Mouse (Mus musculus): ENCODE results near the gene Spred3. TPM values are rescaled to one million over a fixed set of nuclear protein-coding genes. Genes with fewer than 3 reads are reported as not detected.
A peak's percentile ranks its signal among the peaks of the same experiment; 100 is the strongest.
"Not testable (repeated sequence)": the region's sequence is repeated elsewhere in the genome, so short reads cannot be mapped to it uniquely, and the experiment has no call there.

Gene Spred3
- polyA plus RNA-seq (2014; fragmentation: Nextera tagmentation; extraction: Ambion mirVana), result 2.5 and 3.5 TPM in 2 replicates

DNA sequence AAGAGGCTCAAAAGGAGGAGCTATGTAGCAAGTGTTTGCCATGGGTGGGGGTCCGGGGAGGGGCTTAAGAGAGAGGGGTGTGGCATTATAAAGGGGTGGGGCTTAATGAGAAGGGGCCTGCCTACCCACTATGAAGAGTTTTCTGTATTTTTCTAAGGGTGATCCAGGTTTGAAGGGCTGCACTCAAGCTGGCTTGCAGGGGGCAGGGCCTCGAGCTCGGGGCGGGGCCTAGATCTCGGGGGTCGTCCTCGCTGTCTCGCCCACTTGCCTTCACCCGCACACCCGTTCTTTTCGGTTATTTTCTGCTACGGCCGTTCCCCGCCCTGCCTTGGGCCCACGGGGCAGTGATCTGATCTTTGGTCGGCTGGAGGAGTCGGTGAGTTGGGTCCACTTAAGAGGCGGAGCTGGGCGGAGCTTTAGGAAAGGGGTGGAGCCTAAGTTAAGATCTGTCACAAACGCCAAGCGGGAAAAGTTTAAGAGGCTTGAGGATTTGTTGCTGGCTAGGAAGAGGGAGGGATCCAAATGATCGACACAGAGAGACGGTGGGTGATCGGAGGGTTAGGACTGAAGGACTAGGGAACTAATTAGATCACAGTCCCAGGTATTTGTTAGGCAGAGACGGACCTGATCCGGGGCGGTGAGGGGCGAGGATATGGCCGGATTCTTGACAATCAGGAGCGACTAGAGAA lies at the start of gene Spred3, which contains the start of gene Ggn:
TSS of gene Spred3 (minus strand) at position 346 of the 689 bp plus-strand sequence.
TSS of gene Ggn (plus strand) at position 145 of the 689 bp plus-strand sequence.
- Histone ChIP-seq H3K27ac (ENCODE audit: low read depth, low read length) (peak within 1 kb of the TSS; percentile 1; the same call in 1 of the 2 replicates), H3K36me3 (ENCODE audit: control insufficient read depth, insufficient read depth, low read length) (peaks cover 13% of the 10 kb centered on the region), H3K9ac (ENCODE audit: low read depth, low read length) (peak within 1 kb of the TSS; percentile 70), H3K4me2 (peak within 1 kb of the TSS; percentile 81), H3K27me3 (ENCODE audit: control insufficient read depth, insufficient read depth, low read length) (peaks cover 59% of the 10 kb centered on the region), H3K4me1 (ENCODE audit: control insufficient read depth, insufficient read depth, low read length) (peaks cover 17% of the 10 kb centered on the region), H3K9me3 (replicated peaks; ENCODE audit: control insufficient read depth, low read length) (no peaks in the 10 kb centered on the region), H3K4me3 (ENCODE audit: low read depth, low read length) (peak within 1 kb of the TSS; percentile 71)
- WGBS (ENCODE audit: insufficient replicate concordance), result under 1% methylated on average over 30 of the region's 30 CpGs
- peak; percentile 47 for ATAC-seq (replicated peaks; ENCODE audit: insufficient number of reproducible peaks, low FRiP score, low TSS enrichment)

DNA sequence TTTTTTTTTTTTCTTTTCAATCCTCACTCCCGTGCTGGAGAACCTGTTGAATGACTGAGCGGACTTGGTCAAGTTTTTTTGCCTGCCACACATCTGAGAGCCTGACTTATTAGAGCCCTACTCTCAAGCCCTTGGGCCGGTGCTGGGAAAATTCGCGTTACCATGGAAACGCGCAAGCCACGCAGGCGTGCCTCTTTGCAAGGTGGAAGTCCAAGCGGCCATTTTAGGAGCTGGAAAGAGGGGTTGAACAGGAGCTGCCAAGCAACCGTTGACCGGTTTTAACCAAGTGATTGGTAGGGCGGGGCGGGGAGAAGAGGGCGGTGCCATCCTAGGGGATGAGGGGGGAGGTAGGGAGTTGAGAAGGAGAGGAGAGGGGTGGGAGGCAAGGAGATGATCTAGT lies 44.6 kb upstream of the Spred3 start:
- Histone ChIP-seq H3K9me3 (replicated peaks; ENCODE audit: control insufficient read depth, low read length) (peaks cover 11% of the 10 kb centered on the region), H3K9ac (ENCODE audit: low read depth, low read length) (no peak overlapping the region), H3K4me2 (no peak overlapping the region), H3K4me3 (ENCODE audit: low read depth, low read length) (no peak overlapping the region), H3K27me3 (ENCODE audit: control insufficient read depth, insufficient read depth, low read length) (peaks cover 8% of the 10 kb centered on the region), H3K27ac (ENCODE audit: low read depth, low read length) (no peak overlapping the region), H3K36me3 (ENCODE audit: control insufficient read depth, insufficient read depth, low read length) (no peaks in the 10 kb centered on the region), H3K4me1 (ENCODE audit: control insufficient read depth, insufficient read depth, low read length) (no peaks in the 10 kb centered on the region)
- ATAC-seq (replicated peaks; ENCODE audit: insufficient number of reproducible peaks, low FRiP score, low TSS enrichment), result no peak
- 42% methylated on average over 15 of the region's 15 CpGs for WGBS (ENCODE audit: insufficient replicate concordance)

DNA sequence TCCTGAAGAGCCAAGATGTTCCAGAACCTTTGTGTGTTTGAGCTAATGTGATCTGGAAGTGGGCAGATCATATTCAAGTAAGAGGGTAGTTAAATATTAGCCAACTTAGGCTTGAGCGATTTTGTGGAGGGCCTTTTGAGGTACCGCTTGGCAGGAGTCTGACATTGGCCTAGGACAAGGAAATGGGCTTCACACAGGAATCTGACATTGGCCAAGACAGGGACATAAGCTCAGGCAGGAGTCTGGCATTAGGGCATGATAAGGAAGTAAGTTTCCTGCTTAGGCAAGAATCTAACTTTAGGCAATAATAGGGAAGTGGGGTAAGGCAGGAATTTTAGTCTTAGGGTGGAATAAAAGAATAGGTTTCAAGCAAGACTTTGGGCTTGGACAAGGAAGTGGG lies 44.0 kb upstream of the Spred3 start:
- Histone ChIP-seq H3K4me2 (no peak overlapping the region), H3K9me3 (replicated peaks; ENCODE audit: control insufficient read depth, low read length) (peaks cover 8% of the 10 kb centered on the region), H3K36me3 (ENCODE audit: control insufficient read depth, insufficient read depth, low read length) (no peaks in the 10 kb centered on the region), H3K9ac (ENCODE audit: low read depth, low read length) (no peak overlapping the region), H3K4me1 (ENCODE audit: control insufficient read depth, insufficient read depth, low read length) (no peaks in the 10 kb centered on the region), H3K27ac (ENCODE audit: low read depth, low read length) (no peak overlapping the region), H3K27me3 (ENCODE audit: control insufficient read depth, insufficient read depth, low read length) (peaks cover 8% of the 10 kb centered on the region), H3K4me3 (ENCODE audit: low read depth, low read length) (no peak overlapping the region)
- 49% methylated on average over 2 of the region's 2 CpGs for WGBS (ENCODE audit: insufficient replicate concordance)
- no peak for ATAC-seq (replicated peaks; ENCODE audit: insufficient number of reproducible peaks, low FRiP score, low TSS enrichment)

DNA sequence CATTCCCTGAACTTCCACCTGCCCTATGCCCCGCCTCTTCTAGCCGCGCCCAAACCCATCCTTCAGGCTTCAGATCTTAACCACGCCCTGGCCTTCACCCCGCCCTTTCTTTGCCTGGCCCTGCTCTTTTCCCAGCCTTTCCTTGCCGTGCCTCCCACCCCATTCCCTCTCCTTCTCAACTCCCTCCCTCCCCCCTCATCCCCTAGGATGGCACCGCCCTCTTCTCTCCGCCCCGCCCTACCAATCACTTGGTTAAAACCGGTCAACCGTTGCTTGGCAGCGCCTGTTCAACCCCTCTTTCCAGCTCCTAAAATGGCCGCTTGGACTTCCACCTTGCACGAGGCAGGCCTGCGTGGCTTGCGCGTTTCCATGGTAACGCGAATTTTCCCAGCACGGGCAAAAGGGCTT lies 43.5 kb upstream of the Spred3 start, which contains the start of gene Catsperg1:
TSS of gene Catsperg1 (minus strand) at position 361 of the 408 bp plus-strand sequence.
- Histone ChIP-seq H3K27ac (ENCODE audit: low read depth, low read length) (no peak within 1 kb of the TSS), H3K36me3 (ENCODE audit: control insufficient read depth, insufficient read depth, low read length) (no peaks in the 10 kb centered on the region), H3K27me3 (ENCODE audit: control insufficient read depth, insufficient read depth, low read length) (peaks cover 8% of the 10 kb centered on the region), H3K4me3 (ENCODE audit: low read depth, low read length) (no peak within 1 kb of the TSS), H3K9ac (ENCODE audit: low read depth, low read length) (no peak within 1 kb of the TSS), H3K4me1 (ENCODE audit: control insufficient read depth, insufficient read depth, low read length) (no peaks in the 10 kb centered on the region), H3K9me3 (replicated peaks; ENCODE audit: control insufficient read depth, low read length) (peaks cover 3% of the 10 kb centered on the region), H3K4me2 (peak within 1 kb of the TSS; percentile 34)
- WGBS (ENCODE audit: insufficient replicate concordance), result 5% methylated on average over 20 of the region's 20 CpGs
- 0 out of 2 replicates have a peak, but pooled peaks have one; percentile 37 for ATAC-seq (replicated peaks; ENCODE audit: insufficient number of reproducible peaks, low FRiP score, low TSS enrichment)

DNA sequence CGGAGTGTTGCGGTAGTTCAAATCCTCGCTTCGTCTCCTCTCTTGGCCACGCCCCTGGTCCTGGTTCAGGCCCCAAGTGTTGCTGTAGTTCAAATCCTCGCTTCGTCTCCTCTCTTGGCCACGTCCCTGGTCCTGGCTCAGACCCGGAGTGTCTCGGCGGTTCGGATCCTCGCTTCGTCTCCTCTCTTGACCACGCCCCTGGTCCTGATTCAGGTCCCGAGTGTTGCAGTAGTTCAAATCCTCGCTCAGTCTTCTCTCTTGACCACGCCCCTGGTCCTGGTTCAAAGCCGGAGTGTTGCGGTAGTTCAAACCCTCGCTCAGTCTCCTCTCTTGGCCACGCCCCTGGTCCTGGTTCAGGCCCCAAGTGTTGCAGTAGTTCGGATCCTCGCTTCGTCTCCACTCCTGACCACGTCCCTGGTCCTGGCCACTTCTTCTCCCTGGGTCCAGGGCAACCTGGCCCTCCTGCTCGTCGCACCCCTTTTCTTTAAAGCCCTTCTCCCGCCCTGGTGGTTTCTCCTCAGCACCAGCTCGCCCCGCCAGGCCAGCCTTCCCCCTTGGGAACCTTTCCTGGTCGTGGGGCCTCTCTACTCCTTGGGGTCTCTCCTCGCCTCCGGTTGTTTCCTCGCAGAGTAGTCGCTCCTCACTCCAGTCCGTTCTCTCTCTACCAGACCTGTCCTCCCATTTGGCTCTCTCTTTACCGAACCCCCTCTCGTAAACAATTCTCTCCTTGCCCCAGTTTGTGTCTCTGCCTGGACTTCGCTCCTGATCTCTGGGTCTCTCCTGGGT lies 42.8 kb upstream of the Spred3 start:
- not testable (repeated sequence) for H3K4me3 ChIP-seq (ENCODE audit: low read depth, low read length); H3K27ac ChIP-seq (ENCODE audit: low read depth, low read length); H3K9me3 ChIP-seq (replicated peaks; ENCODE audit: control insufficient read depth, low read length); ATAC-seq (replicated peaks; ENCODE audit: insufficient number of reproducible peaks, low FRiP score, low TSS enrichment); H3K27me3 ChIP-seq (ENCODE audit: control insufficient read depth, insufficient read depth, low read length); H3K4me1 ChIP-seq (ENCODE audit: control insufficient read depth, insufficient read depth, low read length); H3K9ac ChIP-seq (ENCODE audit: low read depth, low read length); H3K36me3 ChIP-seq (ENCODE audit: control insufficient read depth, insufficient read depth, low read length)
- H3K4me2 ChIP-seq, result peak overlapping the region; percentile 34
- WGBS (ENCODE audit: insufficient replicate concordance), result 11% methylated on average over 40 of the region's 40 CpGs

DNA sequence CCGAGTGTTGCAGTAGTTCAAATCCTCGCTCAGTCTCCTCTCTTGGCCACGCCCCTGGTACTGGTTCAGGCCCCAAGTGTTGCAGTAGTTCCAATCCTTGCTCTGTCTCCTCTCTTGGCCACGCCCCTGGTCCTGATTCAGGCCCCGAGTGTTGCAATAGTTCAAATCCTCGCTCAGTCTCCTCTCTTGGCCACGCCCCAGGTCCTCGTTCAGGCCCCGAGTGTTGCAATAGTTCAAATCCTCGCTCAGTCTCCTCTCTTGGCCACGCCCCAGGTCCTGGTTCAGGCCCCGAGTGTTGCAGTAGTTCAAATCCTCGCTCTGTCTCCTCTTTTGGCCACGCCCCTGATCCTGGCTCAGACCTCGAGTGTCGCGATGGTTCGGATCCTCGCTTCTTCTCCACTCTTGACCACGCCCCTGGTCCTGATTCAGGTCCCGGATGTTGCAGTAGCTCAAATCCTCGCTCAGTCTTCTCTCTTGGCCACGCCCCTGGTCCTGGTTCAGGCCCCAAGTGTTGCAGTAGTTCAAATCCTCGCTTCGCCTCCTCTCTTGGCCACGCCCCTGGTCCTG lies 42.1 kb upstream of the Spred3 start:
- no peak for ATAC-seq (replicated peaks; ENCODE audit: insufficient number of reproducible peaks, low FRiP score, low TSS enrichment)
- 12% methylated on average over 26 of the region's 26 CpGs for WGBS (ENCODE audit: insufficient replicate concordance)

DNA sequence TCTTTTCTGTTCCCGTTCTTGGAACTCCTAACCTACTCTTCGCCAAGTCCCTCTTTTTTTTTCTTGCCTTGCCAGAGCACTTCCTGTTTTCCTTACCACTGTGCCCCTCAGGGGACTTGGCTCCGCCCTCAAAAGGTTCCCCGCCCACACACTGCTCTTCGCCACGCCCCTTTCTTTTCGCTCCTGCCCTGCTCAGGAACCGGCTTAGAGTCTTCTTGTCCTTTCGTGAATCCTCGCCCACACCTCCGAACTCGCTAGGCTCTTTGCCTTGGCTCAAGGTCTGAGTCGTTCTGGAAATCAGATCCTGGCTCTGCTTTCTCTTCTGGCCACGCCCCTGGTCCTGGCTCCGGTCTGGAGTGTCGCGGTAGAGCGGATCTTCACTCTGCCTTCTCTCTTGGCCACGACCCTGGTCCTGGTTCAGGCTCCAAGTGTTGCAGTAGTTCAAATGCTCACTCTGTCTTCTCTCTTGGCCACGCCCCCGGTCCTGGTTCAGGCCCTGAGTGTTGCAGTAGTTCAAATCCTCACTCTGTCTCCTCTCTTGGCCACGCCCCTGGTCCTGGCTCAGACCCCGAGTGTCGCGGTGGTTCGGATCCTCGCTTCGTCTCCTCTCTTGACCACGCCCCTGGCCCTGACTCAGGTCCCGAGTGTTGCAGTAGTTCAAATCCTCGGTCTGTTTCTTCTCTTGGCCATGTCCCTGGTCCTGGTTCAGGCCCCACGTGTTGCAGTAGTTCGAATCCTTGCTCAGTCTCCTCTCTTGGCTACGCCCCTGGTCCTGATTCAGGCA lies 41.4 kb upstream of the Spred3 start:
- ATAC-seq (replicated peaks; ENCODE audit: insufficient number of reproducible peaks, low FRiP score, low TSS enrichment), result peak; percentile 73
- Histone ChIP-seq H3K27me3 (ENCODE audit: control insufficient read depth, insufficient read depth, low read length) (peaks cover 8% of the 10 kb centered on the region), H3K36me3 (ENCODE audit: control insufficient read depth, insufficient read depth, low read length) (no peaks in the 10 kb centered on the region), H3K27ac (ENCODE audit: low read depth, low read length) (peak overlapping the region; percentile 32), H3K4me2 (peak overlapping the region; percentile 65), H3K9me3 (replicated peaks; ENCODE audit: control insufficient read depth, low read length) (peaks cover under 1% of the 10 kb centered on the region; the same call in 1 of the 2 replicates), H3K4me1 (ENCODE audit: control insufficient read depth, insufficient read depth, low read length) (no peaks in the 10 kb centered on the region), H3K4me3 (ENCODE audit: low read depth, low read length) (peak overlapping the region; percentile 44), H3K9ac (ENCODE audit: low read depth, low read length) (peak overlapping the region; percentile 18; the same call in 1 of the 2 replicates)
- 3% methylated on average over 34 of the region's 34 CpGs for WGBS (ENCODE audit: insufficient replicate concordance)

More for the DNA sequence above, 42.1 kb upstream of the Spred3 start:
- Histone ChIP-seq H3K27me3 (ENCODE audit: control insufficient read depth, insufficient read depth, low read length) (peaks cover 8% of the 10 kb centered on the region), H3K27ac (ENCODE audit: low read depth, low read length) (no peak overlapping the region), H3K9ac (ENCODE audit: low read depth, low read length) (no peak overlapping the region), H3K36me3 (ENCODE audit: control insufficient read depth, insufficient read depth, low read length) (no peaks in the 10 kb centered on the region), H3K4me2 (peak overlapping the region; percentile 65), H3K4me3 (ENCODE audit: low read depth, low read length) (peak overlapping the region; percentile 44; the same call in 1 of the 2 replicates), H3K9me3 (replicated peaks; ENCODE audit: control insufficient read depth, low read length) (peaks cover 3% of the 10 kb centered on the region; the same call in 1 of the 2 replicates), H3K4me1 (ENCODE audit: control insufficient read depth, insufficient read depth, low read length) (no peaks in the 10 kb centered on the region)

DNA sequence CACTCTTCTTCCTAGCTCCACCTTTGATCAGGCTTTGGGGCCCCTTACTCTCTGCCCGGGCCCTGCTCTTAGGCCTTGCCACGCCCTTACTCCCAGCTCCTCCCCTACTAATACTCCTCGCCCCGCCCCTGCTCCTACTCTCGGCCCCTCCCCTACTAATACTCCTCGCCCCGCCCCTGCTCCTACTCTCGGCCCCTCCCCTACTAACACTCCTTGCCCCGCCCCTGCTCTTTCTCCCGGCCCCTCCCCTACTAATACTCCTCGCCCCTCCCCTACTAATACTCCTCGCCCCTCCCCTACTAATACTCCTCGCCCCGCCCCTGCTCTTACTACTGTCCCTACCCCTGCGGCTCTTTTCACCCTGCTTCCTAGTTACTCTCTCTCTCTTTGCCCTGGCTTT lies 40.8 kb upstream of the Spred3 start:
- 14% methylated on average over 15 of the region's 15 CpGs for WGBS (ENCODE audit: insufficient replicate concordance)
- peak overlapping the region; percentile 44 for H3K4me3 ChIP-seq (ENCODE audit: low read depth, low read length)
- H3K4me2 ChIP-seq, result peak overlapping the region; percentile 65
- H3K9me3 ChIP-seq (replicated peaks; ENCODE audit: control insufficient read depth, low read length); H3K36me3 ChIP-seq (ENCODE audit: control insufficient read depth, insufficient read depth, low read length); H3K9ac ChIP-seq (ENCODE audit: low read depth, low read length); H3K4me1 ChIP-seq (ENCODE audit: control insufficient read depth, insufficient read depth, low read length); H3K27me3 ChIP-seq (ENCODE audit: control insufficient read depth, insufficient read depth, low read length): not testable (repeated sequence)
- peak overlapping the region; percentile 32 for H3K27ac ChIP-seq (ENCODE audit: low read depth, low read length)
- peak; percentile 33; the same call in 1 of the 2 replicates for ATAC-seq (replicated peaks; ENCODE audit: insufficient number of reproducible peaks, low FRiP score, low TSS enrichment)
